Mouse (Mus musculus) G1E (cell line): ENCODE data around the gene 2900011O08Rik.

Experiments used
- CTCF ChIP-seq: IDR thresholded peaks from 2 replicates; pipeline ENCODE4 v1.5.1; 2012; ENCODE audit warnings: low read depth, low read length, inconsistent platforms, mixed read lengths
- GATA1 ChIP-seq: IDR thresholded peaks from 2 replicates; pipeline ENCODE4 v1.6.1; 2012; ENCODE audit warnings: borderline replicate concordance, low read length, inconsistent platforms, mixed read lengths
- GATA2 ChIP-seq: IDR thresholded peaks from 2 replicates; pipeline ENCODE4 v1.6.1; 2012; ENCODE audit warnings: low read depth, low read length, inconsistent platforms, borderline replicate concordance
- TAL1 ChIP-seq: conservative IDR thresholded peaks from 2 replicates; pipeline ENCODE4 v1.6.1; 2012; ENCODE audit warnings: low read depth, low read length, inconsistent platforms, mixed read lengths

DNA sequence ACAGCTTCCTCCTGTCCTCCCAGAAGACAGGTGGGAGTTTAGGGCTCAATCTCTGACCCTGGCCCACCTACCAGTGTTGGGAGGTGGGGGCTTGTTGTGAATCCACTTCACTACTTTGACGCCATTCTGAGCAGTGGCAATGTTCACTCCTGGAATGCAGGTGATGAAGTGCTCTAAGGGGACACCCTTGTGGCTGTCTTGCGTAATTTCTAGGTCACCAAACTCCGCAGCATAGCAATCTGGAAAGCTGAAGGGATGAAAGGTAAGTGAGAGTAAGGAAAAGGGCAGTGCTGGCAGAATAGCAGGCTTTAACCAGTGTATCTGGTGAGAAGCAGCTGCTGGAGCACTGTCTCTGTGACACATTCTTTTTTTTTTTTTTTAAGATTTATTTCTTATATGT lies 145.0 kb downstream of the 2900011O08Rik start:
- no peak for TF ChIP-seq CTCF
- TF ChIP-seq GATA2, result no peak
- TF ChIP-seq GATA1, result no peak
- no peak for TF ChIP-seq TAL1
